Mouse (Mus musculus): ENCODE measurements around the gene Gm17349. TPM values are rescaled to one million over a fixed set of nuclear protein-coding genes. Genes with fewer than 3 reads are reported as not detected.

The Gm17349 gene
- polyA plus RNA-seq (2015; fragmentation: Nextera tagmentation; extraction: Ambion mirVana), result not detected in 2 replicates

DNA sequence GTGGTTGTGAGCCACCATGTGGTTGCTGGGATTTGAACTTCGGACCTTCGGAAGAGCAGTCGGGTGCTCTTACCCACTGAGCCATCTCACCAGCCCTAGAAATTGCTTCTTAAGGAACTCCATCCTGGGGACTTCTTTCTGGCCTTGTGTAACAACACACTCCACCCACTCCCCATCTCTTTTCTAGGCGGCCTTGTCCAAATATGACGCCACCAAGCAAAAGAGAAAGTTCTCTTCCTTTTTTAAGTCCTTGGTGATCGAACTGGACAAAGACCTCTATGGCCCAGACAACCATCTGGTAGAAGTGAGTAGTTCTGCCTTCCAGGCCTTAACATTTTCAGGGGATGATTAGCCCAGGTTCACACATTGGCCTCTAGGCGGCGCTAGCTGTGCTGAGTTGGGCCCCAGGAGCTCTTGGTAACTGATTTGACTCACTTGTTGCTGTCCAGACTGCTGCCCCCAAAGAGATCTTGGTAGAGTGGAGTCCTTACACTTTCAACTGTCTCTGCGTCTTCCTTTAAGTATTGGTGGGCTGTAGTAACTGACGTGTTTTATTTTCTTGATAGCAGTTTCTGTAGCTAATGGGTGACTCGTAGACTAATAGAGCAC is at the start of gene Gm17349:
Gm17349 (minus strand) TSS at position 51 of the 609 bp plus-strand sequence.

DNA sequence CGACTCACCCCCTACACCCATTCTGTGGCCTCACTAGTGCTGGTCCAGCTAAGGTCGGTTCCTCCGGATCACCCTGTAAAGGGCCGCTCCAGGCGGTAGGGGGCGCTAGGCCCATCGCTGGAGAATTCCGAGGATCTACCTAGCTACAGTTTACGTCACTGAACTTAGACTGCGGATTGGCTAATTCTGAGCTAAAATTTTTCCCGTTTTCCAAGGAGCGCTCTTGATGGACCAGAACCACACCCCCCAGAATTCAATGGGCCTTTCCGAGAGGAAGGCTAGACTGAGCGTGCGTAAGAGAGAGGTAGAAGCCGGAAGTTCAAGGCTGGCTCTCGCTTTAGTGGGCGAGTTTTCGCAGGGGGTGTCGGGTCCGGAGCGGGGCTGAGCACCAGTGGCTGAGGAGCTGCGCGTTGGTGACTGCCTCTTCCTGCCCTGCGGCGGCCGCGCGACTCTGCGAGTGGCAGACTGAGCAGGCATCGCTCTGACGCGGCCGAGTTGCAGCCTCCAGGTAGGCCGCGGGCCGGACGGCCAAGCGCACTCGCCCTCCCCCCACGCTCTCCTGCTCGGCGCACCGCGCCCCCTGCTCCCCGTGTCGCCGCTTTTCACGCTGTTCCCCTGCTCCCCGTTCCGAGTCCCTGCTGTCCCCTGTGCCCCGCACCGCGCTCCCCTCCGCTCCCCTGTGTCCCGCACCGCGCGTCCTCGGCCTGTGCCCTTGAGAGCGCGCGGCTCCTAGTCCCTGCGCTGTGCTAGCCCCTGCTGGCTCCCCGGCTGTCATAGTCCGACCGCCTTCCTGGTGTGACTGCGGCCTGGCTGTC is 20.3 kb upstream of the Gm17349 start, which contains the start of gene Cox14:
Cox14 (plus strand) TSS at position 278 of the 815 bp plus-strand sequence.

DNA sequence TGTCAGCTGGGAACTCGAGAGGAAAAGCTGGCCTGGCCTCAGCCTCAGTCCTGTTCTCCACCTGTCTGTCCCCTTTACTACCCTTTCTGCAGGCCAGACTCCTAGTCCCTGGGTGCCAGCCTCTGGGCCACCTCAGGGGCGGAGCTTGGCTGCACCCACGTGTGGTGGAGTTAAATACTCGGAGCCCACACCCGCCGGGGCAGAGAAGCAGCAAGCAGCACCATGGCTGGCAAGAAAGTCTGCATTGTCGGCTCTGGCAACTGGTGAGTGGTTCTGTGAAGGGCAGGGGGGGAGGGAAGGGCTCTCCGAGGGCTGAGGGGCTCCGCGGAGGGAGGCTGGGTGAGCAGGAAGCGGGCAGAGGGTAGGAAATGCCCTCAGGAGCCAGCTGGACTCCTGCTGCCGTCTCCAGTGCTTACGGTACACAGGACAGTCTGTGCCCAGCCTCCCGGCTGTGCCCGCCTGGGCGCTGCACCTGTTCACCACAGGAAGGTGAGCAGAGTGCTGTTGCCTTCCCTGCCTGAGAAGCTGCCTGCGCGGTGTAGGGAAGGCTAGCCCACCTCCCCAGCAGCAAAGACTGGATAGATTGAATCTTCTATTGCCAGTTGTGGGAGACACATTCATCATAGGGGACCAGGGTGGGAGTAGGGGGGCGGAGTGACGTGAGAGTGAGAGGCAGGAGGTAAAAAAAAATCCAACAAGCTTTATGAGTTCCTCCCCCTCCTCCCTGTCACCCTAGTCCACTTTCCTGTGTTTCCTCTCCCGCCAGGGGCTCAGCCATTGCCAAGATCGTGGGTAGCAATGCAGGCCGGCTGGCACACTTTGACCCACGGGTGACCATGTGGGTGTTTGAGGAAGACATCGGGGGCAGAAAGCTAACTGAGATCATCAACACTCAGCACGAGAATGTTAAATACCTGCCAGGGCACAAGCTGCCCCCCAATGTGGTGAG is 12.4 kb upstream of the Gm17349 start, which contains the start of gene Gpd1:
Gpd1 (plus strand) TSS at position 130 of the 949 bp plus-strand sequence.

DNA sequence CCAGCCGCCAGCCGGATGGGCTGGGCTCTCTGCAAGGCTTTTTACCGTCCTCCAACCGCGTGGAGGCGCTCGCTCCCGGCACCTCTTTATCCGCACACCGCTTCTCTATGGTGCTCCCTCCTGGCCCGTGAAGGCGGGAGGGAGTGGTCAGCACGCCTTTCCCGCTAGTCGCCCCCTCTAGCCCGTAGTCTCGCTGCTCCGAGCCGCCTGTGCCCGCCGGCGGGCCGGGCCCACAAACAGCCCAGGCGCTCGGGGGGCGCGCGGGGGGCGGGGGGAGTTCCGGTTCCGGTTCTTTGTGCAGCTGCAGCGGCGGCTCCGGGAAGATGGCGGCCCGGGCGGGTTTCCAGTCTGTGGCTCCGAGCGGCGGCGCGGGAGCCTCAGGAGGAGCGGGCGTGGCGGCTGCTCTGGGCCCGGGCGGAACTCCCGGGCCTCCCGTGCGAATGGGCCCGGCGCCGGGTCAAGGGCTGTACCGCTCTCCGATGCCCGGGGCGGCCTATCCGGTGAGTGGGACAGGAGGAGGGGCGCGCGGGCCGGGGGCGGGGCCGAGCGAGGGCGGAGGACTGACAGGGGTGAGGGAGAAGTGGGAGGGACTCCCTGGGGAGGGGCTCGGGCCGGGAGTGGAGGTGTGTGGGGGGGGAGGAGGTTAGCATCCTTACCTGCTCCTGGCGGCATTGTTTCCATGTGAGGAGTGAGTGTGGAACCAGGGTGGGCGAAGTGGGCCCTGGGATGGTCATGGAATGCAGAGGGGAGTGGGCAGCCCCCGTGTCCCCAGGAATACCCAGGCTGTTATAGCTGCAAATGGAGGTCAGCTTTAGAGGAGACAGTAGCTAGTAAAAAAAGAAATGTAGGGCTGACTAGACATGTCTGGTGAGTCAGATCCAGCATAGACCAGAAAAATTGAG is 3.0 kb downstream of the Gm17349 start, which contains the start of gene Smarcd1:
Smarcd1 (plus strand) TSS at position 131 of the 902 bp plus-strand sequence.

DNA sequence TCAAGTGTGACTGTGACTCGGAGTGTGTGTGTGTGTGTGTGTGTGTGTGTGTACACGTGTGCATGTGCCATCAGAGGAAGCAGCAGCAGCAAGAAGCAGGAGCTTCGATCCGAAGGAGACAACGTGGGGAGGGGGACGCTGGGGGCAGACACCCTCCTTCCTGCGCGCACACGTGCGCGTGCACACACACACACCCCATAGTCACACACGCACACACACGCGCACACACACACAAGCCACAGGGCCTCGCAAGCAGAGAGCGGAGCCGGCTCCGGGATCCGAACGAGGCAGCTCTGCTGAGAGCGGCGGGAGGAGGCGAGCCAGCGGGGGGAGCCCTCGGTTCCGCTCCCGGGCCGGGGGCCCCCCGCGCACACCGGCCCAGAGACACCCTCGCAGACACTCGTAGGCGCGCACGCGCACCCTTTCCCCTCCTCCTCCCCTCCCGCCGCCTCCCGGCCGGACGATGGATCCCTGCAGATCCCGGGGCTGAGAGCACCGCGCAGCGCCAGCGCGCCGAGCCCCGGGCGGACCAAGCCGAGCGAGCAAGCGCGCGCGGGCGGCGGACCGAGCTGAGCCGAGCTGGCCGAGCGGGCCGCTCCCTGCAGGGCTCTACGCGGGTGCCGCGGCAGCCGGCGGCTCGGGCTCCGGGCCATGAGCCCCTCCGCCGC is 35.0 kb downstream of the Gm17349 start, which contains the start of gene Asic1:
Asic1 (plus strand) TSS at position 215 of the 668 bp plus-strand sequence.

Other genes with a start within 250 kb of the Gm17349 start
- 6.8 and 7.2 TPM in 2 replicates for gene Nckap5l, start 247.7 kb downstream of the Gm17349 start, polyA plus RNA-seq (2015; fragmentation: Nextera tagmentation; extraction: Ambion mirVana)
- 11.0 and 11.6 TPM in 2 replicates for gene Bcdin3d, start 230.8 kb downstream of the Gm17349 start, polyA plus RNA-seq (2015; fragmentation: Nextera tagmentation; extraction: Ambion mirVana)
- gene Faim2, start 177.3 kb downstream of the Gm17349 start, polyA plus RNA-seq (2015; fragmentation: Nextera tagmentation; extraction: Ambion mirVana), result not detected in 2 replicates
- gene Aqp2, start 126.4 kb downstream of the Gm17349 start, polyA plus RNA-seq (2015; fragmentation: Nextera tagmentation; extraction: Ambion mirVana), result 0.19 TPM in 1 of 2 replicates, not detected in the other
- gene Aqp5, start 114.7 kb downstream of the Gm17349 start, polyA plus RNA-seq (2015; fragmentation: Nextera tagmentation; extraction: Ambion mirVana), result 0.22 TPM in 1 of 2 replicates, not detected in the other
- not detected in 2 replicates for gene Aqp6, start 104.1 kb downstream of the Gm17349 start, polyA plus RNA-seq (2015; fragmentation: Nextera tagmentation; extraction: Ambion mirVana)
- 24.8 and 27.4 TPM in 2 replicates for gene Racgap1, start 53.8 kb downstream of the Gm17349 start, polyA plus RNA-seq (2015; fragmentation: Nextera tagmentation; extraction: Ambion mirVana)
- 0.63 and 0.87 TPM in 2 replicates for gene Asic1, start 35.1 kb downstream of the Gm17349 start, polyA plus RNA-seq (2015; fragmentation: Nextera tagmentation; extraction: Ambion mirVana)
- gene Smarcd1, start 3.4 kb downstream of the Gm17349 start, polyA plus RNA-seq (2015; fragmentation: Nextera tagmentation; extraction: Ambion mirVana), result 8.8 and 10.3 TPM in 2 replicates
- 134 and 236 TPM in 2 replicates for gene Gpd1, start 12.0 kb upstream of the Gm17349 start, polyA plus RNA-seq (2015; fragmentation: Nextera tagmentation; extraction: Ambion mirVana)
- gene Cox14, start 20.1 kb upstream of the Gm17349 start, polyA plus RNA-seq (2015; fragmentation: Nextera tagmentation; extraction: Ambion mirVana), result 330 and 351 TPM in 2 replicates
- gene Cers5, start 67.4 kb upstream of the Gm17349 start, polyA plus RNA-seq (2015; fragmentation: Nextera tagmentation; extraction: Ambion mirVana), result 27.7 and 33.8 TPM in 2 replicates
- 35.0 and 35.3 TPM in 2 replicates for gene Lima1, start 170.0 kb upstream of the Gm17349 start, polyA plus RNA-seq (2015; fragmentation: Nextera tagmentation; extraction: Ambion mirVana)